Mouse (Mus musculus) myocyte (in vitro differentiated cells): ENCODE results near the gene Batf3.

Source experiments
- E2F4 ChIP-seq: IDR thresholded peaks from one replicate; pipeline ENCODE4 v1.6.1; 2011; ENCODE audit warnings: mild to moderate bottlenecking, control low read depth, moderate library complexity; ENCODE audit not compliant: insufficient read depth
- MAX ChIP-seq: IDR thresholded peaks from one replicate; pipeline ENCODE4 v1.6.1; 2011; ENCODE audit warnings: low read depth, mild to moderate bottlenecking, control low read depth
- MYOD1 ChIP-seq, 3 experiments: IDR thresholded peaks; one replicate each; pipeline ENCODE4 v1.6.1; 2011; ENCODE audit warnings: control low read depth in 2 of 3, low read depth in 2 of 3, mild to moderate bottlenecking in 2 of 3, moderate library complexity in 1 of 3; ENCODE audit not compliant: insufficient read length in 2 of 3, control insufficient read depth in 1 of 3
- MYOG ChIP-seq, 3 experiments: IDR thresholded peaks; one replicate each; pipeline ENCODE4 v1.6.1; 2011; ENCODE audit warnings: control low read depth in 2 of 3, low read depth in 2 of 3, mild to moderate bottlenecking in 2 of 3; ENCODE audit not compliant: insufficient read length in 2 of 3, control insufficient read depth in 1 of 3, insufficient read depth in 1 of 3
- POLR2A ChIP-seq: IDR thresholded peaks from one replicate; pipeline ENCODE4 v1.6.1; 2011; ENCODE audit warnings: low read depth, mild to moderate bottlenecking, control low read depth, moderate library complexity; ENCODE audit not compliant: insufficient read length
- TCF12 ChIP-seq: IDR thresholded peaks from one replicate; pipeline ENCODE4 v1.6.1; 2011; ENCODE audit warnings: mild to moderate bottlenecking, control low read depth; ENCODE audit not compliant: poor library complexity, insufficient read depth, severe bottlenecking
- TCF3 ChIP-seq: IDR thresholded peaks from one replicate; pipeline ENCODE4 v1.6.1; 2011; ENCODE audit warnings: low read depth, control low read depth; ENCODE audit not compliant: insufficient read length
- USF1 ChIP-seq: IDR thresholded peaks from one replicate; pipeline ENCODE4 v1.6.1; 2011; ENCODE audit warnings: low read depth, mild to moderate bottlenecking, control low read depth, moderate library complexity

DNA sequence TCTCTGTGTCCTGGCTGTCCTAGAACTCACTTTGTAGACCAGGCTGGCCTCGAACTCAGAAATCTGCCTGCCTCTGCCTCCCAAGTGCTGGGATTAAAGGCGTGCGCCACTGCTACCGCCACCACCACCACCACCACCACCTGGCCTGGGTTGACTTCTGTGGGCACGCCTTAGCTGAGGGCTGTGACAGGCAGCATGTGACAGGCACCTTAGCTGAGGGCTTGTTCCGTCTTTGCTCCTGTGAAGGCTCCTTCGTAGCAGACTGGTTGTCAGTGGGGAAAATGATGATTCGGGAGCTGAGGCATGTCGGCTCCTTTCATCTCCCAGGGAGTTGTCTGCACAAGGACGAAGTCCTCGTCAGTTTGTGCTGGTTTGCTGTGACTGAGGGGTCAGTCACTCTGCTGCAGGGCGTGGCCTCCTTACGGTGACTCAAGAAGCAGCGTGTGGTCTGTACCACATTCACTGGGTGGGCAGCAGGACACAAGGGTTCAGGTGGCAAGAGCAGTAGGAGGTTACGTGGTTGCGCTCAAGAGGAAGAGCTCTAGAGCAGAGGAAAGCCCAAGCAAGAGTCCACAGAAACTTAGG, 25.2 kb upstream of the Batf3 start:
- no peak for TF ChIP-seq MYOG (IDR thresholded peaks at IDR 0.05; ENCODE audit: control insufficient read depth in 1 of 3, insufficient read depth in 1 of 3, insufficient read length in 2 of 3, low read depth in 2 of 3)
- no peak for TF ChIP-seq POLR2A
- no peak for TF ChIP-seq TCF3
- TF ChIP-seq MYOD1 (IDR thresholded peaks at IDR 0.05; ENCODE audit: control insufficient read depth in 1 of 3, insufficient read length in 2 of 3, low read depth in 2 of 3) = no peak
- no peak for TF ChIP-seq USF1
- TF ChIP-seq MAX = no peak
- no peak for TF ChIP-seq E2F4
- TF ChIP-seq TCF12 = no peak
